Mouse (Mus musculus) embryonic facial prominence, embryonic 10.5 days (tissue): ENCODE data around the gene Pim1. TPM values are rescaled to one million over a fixed set of nuclear protein-coding genes. Genes with fewer than 3 reads are reported as not detected.

Experiments used
- DNase-seq: peaks from one replicate; pipeline ENCODE4 v3.0.0-alpha.2; 2017; ENCODE audit warnings: low spot score
- H3K27ac ChIP-seq: fragments of 300-500 bp; sonication (generic); replicated peaks from 2 replicates; pipeline ENCODE4 v1.5.1; 2016; ENCODE audit warnings: mild to moderate bottlenecking
- H3K27me3 ChIP-seq: fragments of 300-500 bp; sonication (generic); replicated peaks from 2 replicates; pipeline ENCODE4 v1.6.1; 2016; ENCODE audit warnings: low read depth, mild to moderate bottlenecking; ENCODE audit not compliant: poor library complexity, severe bottlenecking
- H3K36me3 ChIP-seq: fragments of 300-500 bp; sonication (generic); replicated peaks from 2 replicates; pipeline ENCODE4 v1.6.1; 2016; ENCODE audit warnings: mild to moderate bottlenecking, moderate library complexity
- H3K4me1 ChIP-seq: fragments of 300-500 bp; sonication (generic); 2 replicates; pipeline ENCODE4 v1.6.1; 2016
- H3K4me3 ChIP-seq: fragments of 300-500 bp; sonication (generic); 2 replicates; pipeline ENCODE4 v1.5.1; 2016; ENCODE audit warnings: mild to moderate bottlenecking, moderate library complexity
- H3K9me3 ChIP-seq: fragments of 300-500 bp; sonication (generic); 2 replicates; pipeline ENCODE4 v1.6.1; 2016; ENCODE audit warnings: mild to moderate bottlenecking
- WGBS: fragments of 180-500 bp; shearing (Covaris S2); methylation state at CpG from one replicate; pipeline ENCODE4 v1.1.7; 2016; 5-methylcytosine and 5-hydroxymethylcytosine counted together
- polyA plus RNA-seq: library from polyadenylated mRNA; unstranded; fragments of >200 nt; fragmentation: Nextera tagmentation; extraction: Ambion mirVana; gene quantifications from 2 replicates; pipeline ENCODE4 v1.2.1, GENCODE M21; 2016

The Pim1 gene
- polyA plus RNA-seq, 1 experiment from 2014 or later = 33.2 TPM

DNA sequence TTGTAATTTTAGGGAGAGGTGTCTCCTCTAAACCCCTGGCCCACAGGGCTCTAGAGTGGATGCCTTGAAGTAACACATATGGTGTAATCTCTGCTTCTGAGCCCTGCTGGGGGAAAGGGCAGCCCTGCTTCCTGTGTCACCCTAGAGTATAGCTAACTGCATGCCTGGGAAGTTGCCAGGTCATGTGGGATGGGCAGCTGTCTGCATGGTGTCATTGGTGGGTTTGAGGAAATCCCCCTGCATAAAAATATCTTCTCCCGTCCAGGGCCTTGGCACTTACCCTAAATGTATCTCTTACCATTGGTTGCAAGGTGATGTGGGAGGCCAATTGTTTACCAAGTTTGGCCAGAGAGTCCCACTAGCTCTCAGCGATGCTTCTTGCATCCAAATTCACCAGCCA is 16.5 kb upstream of the Pim1 start:
- WGBS = 86% methylated on average over 2 of the region's 2 CpGs
- Histone ChIP-seq H3K27ac (no peak overlapping the region), H3K9me3 (no peaks in the 10 kb centered on the region), H3K36me3 (no peaks in the 10 kb centered on the region), H3K4me3 (no peak overlapping the region), H3K27me3 (no peaks in the 10 kb centered on the region), H3K4me1 (peaks cover 16% of the 10 kb centered on the region)
- DNase-seq = no peak

GRCm38 (mm10) chr17:29475142-29475541 is 15.4 kb upstream of the Pim1 start:
- WGBS = 96% methylated on average over 3 of the region's 3 CpGs
- no peaks in the 10 kb centered on the region for H3K36me3 ChIP-seq
- H3K4me1 ChIP-seq = peaks cover 8% of the 10 kb centered on the region
- H3K27me3 ChIP-seq = no peaks in the 10 kb centered on the region
- H3K27ac ChIP-seq = no peak overlapping the region
- no peak overlapping the region for H3K4me3 ChIP-seq
- no peaks in the 10 kb centered on the region for H3K9me3 ChIP-seq
- no peak for DNase-seq

DNA sequence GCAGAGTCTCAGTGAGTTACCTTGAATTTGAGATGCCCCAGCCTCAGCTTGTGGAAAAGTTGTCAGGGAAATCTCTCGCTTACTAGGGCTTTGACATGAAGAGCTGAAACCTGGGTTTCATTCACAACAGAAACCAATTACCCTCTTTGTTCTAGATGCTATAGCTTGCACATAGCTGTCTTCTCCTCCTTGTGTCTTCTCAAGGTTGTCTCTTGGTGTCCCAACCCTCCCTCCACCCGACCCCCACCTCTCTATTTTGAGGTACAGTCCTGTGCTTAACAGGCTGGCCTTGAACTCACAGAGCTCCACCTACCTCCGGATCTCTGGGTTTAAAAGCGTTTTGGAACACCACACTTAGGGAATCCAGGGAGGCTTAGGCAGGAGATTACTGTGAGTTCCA is 14.1 kb upstream of the Pim1 start:
- DNase-seq = no peak
- H3K36me3 ChIP-seq = no peaks in the 10 kb centered on the region
- no peaks in the 10 kb centered on the region for H3K9me3 ChIP-seq
- peaks cover 7% of the 10 kb centered on the region for H3K4me1 ChIP-seq
- H3K27ac ChIP-seq = no peak overlapping the region
- 76% methylated on average over 4 of the region's 4 CpGs for WGBS
- no peak overlapping the region for H3K4me3 ChIP-seq
- H3K27me3 ChIP-seq = no peaks in the 10 kb centered on the region

- WGBS = 91% methylated on average over 10 of the region's 10 CpGs
- H3K4me3 ChIP-seq = no peak overlapping the region
- no peak for DNase-seq
- H3K27ac ChIP-seq = no peak overlapping the region
- no peaks in the 10 kb centered on the region for H3K36me3 ChIP-seq
- no peaks in the 10 kb centered on the region for H3K27me3 ChIP-seq
- H3K4me1 ChIP-seq = peaks cover 8% of the 10 kb centered on the region
- H3K9me3 ChIP-seq = no peaks in the 10 kb centered on the region
Observed at GRCm38 (mm10) chr17:29477357-29477756, 13.2 kb upstream of the Pim1 start.

DNA sequence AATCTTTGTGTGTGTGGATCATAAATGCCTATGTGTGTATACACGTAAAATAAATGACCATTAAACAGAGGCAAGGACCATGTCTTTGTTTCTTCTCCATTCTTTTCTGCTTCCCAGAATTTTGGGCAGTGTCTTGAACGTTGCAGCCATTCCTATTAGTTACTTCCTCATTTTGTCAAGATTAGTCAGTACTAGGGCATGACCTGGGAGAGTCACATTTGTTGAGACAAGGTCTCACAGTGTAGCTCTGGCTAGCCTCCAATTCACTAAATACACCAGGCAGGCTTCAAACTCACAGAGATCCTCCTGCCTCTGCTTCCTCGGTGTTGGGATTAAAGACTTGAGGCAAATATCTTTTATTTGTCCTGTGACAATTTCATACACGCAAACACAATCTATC is 12.3 kb upstream of the Pim1 start:
- DNase-seq = no peak
- H3K4me1 ChIP-seq = peaks cover 8% of the 10 kb centered on the region
- H3K4me3 ChIP-seq = no peak overlapping the region
- WGBS = 88% methylated on average over 4 of the region's 4 CpGs
- no peaks in the 10 kb centered on the region for H3K27me3 ChIP-seq
- no peaks in the 10 kb centered on the region for H3K36me3 ChIP-seq
- H3K27ac ChIP-seq = no peak overlapping the region
- 0 out of 2 replicates have a peak, but pooled peaks cover 6% of the 10 kb centered on the region for H3K9me3 ChIP-seq

DNA sequence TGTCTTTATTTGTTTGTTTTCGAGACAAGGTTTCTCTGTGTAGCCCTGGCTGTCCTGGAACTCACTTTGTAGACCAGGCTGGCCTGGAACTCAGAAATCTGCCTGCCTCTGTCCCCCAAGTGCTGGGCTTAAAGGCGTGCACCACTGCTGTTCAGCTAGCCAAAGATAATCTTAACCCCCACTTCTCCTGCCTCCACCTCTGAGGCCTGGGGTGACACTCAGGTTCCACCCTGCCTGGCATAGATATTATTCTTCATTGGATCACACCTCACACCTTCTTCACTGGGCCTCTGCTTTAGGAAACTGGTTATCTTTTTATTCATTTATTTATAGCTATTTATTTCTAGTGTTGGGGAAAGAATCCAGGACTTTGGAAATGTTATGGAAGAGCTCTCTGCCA is 10.3 kb upstream of the Pim1 start:
- 0 out of 2 replicates have a peak, but pooled peaks cover 6% of the 10 kb centered on the region for H3K9me3 ChIP-seq
- no peak for DNase-seq
- 81% methylated on average over 2 of the region's 2 CpGs for WGBS
- H3K27me3 ChIP-seq = no peaks in the 10 kb centered on the region
- peaks cover 8% of the 10 kb centered on the region for H3K4me1 ChIP-seq
- no peak overlapping the region for H3K27ac ChIP-seq
- no peaks in the 10 kb centered on the region for H3K36me3 ChIP-seq
- no peak overlapping the region for H3K4me3 ChIP-seq

DNA sequence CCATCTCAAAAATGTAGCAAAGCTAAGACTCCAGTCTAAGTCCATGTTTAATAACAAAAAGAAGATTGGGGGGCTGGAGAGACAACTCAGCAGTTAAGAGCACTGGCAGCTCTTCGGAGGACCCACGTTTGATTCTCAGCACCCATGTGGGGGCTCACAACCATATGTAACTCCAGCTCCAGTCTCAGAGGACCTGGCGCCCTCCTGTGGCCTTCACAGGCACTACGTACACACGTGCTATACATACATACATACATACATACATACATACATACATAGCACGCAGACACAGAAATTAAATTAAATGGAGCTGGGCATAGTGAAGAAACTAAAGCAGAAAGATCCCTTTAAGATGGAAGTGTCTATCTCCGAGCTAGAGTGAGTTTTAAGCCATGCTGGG is 7.9 kb upstream of the Pim1 start:
- peaks cover 8% of the 10 kb centered on the region for H3K4me1 ChIP-seq
- 90% methylated on average over 7 of the region's 7 CpGs for WGBS
- no peaks in the 10 kb centered on the region for H3K27me3 ChIP-seq
- DNase-seq = no peak
- no peaks in the 10 kb centered on the region for H3K36me3 ChIP-seq
- no peak overlapping the region for H3K27ac ChIP-seq
- H3K9me3 ChIP-seq = 0 out of 2 replicates have a peak, but pooled peaks cover 6% of the 10 kb centered on the region
- H3K4me3 ChIP-seq = no peak overlapping the region

GRCm38 (mm10) chr17:29483282-29483681 is 7.3 kb upstream of the Pim1 start:
- no peak overlapping the region for H3K4me3 ChIP-seq
- 92% methylated on average over 2 of the region's 2 CpGs for WGBS
- no peaks in the 10 kb centered on the region for H3K27me3 ChIP-seq
- no peak overlapping the region for H3K27ac ChIP-seq
- H3K4me1 ChIP-seq = peaks cover 9% of the 10 kb centered on the region
- H3K36me3 ChIP-seq = no peaks in the 10 kb centered on the region
- DNase-seq = no peak
- 0 out of 2 replicates have a peak, but pooled peaks cover 6% of the 10 kb centered on the region for H3K9me3 ChIP-seq

- H3K4me3 ChIP-seq = no peak overlapping the region
- 0 out of 2 replicates have a peak, but pooled peaks cover 6% of the 10 kb centered on the region for H3K9me3 ChIP-seq
- no peaks in the 10 kb centered on the region for H3K36me3 ChIP-seq
- H3K27ac ChIP-seq = no peak overlapping the region
- WGBS = 84% methylated on average over 2 of the region's 2 CpGs
- no peaks in the 10 kb centered on the region for H3K27me3 ChIP-seq
- DNase-seq = no peak
- peaks cover 20% of the 10 kb centered on the region for H3K4me1 ChIP-seq
Observed at GRCm38 (mm10) chr17:29484431-29484830, 6.1 kb upstream of the Pim1 start.

DNA sequence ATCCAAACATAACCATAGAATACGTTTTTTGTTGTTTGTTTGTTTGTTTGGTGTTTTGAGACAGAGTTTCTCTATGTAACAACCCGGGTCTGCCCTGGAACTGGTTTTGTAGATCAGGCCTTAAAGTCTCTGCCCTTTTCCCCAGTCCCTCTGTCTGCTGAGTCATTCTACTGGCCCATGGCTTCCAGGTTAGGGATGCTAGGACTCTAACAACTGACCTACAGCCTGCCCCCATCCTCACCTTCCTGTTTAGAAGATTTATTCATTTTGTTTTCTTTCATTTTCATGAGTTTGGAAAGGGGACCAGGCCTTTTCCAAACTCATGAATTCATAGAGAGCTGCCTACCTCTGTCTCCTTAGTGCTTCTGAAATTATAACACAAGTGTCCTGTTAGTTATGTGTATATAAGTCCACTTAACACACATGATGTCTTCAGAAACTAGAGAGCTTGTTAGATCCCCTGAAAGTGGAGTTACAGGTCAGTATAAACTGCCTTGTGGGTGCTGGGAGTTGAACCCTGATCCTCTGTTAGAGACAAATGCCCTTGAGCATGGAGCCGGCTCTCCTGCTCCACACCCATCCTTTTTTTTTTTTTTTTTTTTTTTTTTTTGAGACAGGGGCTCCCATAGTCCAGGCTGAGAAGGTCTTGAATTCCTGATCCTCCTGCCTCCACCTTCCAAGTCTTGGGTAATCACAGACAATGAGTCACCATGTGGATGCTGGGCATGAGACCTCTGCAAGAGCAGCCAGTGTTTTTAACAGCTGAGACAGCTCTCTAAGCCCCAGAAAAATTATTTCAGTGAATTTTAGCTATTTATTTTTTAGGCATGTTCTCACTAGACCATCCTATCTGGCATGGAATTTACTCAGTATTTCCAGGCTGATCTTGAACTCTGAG is 5.0 kb upstream of the Pim1 start:
- 73% methylated on average over 3 of the region's 3 CpGs for WGBS
- peaks cover 23% of the 10 kb centered on the region for H3K4me1 ChIP-seq
- no peak overlapping the region for H3K4me3 ChIP-seq
- H3K9me3 ChIP-seq = 0 out of 2 replicates have a peak, but pooled peaks cover 6% of the 10 kb centered on the region
- H3K27me3 ChIP-seq = no peaks in the 10 kb centered on the region
- no peaks in the 10 kb centered on the region for H3K36me3 ChIP-seq
- no peak for DNase-seq
- H3K27ac ChIP-seq = no peak overlapping the region

DNA sequence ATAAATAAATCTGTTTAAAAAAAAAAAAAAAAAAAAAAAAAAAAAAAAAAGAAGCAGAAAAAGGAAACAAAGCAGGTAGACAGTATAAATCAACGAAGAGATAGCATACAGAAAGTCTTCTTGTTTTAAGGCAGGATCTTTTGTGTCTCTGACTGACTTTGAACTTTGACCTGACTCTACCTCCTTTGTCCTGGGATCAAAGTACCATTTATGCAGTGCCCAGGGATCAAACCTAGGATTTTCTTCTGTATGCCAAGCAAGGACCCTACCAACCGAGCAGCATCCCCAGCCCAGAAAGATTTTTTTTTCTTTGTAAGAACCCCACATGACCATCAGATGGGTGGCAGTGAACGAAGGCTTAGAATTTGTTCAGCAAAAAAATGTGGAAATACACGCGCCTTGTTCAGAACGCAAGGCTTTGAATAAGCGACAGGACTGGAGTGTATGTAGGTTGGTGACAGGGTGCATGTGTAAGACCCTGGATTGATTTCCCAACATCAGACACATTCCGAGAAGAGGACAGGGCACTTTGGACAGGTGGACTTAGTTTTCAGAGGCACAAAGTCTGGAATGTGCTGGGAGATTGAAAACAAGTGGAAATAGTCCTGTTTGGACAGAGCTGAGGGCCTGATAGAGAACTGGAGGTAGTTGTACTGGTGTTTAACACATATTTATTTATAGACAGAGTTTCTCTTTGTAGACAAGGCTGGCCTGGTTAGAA is 2.1 kb upstream of the Pim1 start:
- H3K4me3 ChIP-seq = peak overlapping the region; percentile 95
- H3K27ac ChIP-seq = peak overlapping the region; percentile 98
- WGBS = 79% methylated on average over 8 of the region's 8 CpGs
- no peaks in the 10 kb centered on the region for H3K27me3 ChIP-seq
- H3K4me1 ChIP-seq = peaks cover 35% of the 10 kb centered on the region
- no peaks in the 10 kb centered on the region for H3K9me3 ChIP-seq
- peaks cover 4% of the 10 kb centered on the region for H3K36me3 ChIP-seq
- DNase-seq = no peak

- Histone ChIP-seq H3K27me3 (no peaks in the 10 kb centered on the region), H3K4me1 (peaks cover 44% of the 10 kb centered on the region), H3K36me3 (peaks cover 13% of the 10 kb centered on the region), H3K27ac (peak overlapping the region; percentile 98), H3K4me3 (peak overlapping the region; percentile 95), H3K9me3 (no peaks in the 10 kb centered on the region)
- WGBS = 6% methylated on average over 30 of the region's 30 CpGs
- DNase-seq = peak; percentile 73
Observed at GRCm38 (mm10) chr17:29488978-29489970, 1.3 kb upstream of the Pim1 start.
